Mouse (Mus musculus): Measurements from ENCODE around the gene Klf6.

The Klf6 gene

GRCm38 (mm10) chr13:5861157-5862002 is at the start of gene Klf6:
Klf6 (plus strand) TSS chr13:5861482.
- peak; percentile 96 to 97 for DNase-seq (ENCODE audit: low spot score in 2 of 2)

DNA sequence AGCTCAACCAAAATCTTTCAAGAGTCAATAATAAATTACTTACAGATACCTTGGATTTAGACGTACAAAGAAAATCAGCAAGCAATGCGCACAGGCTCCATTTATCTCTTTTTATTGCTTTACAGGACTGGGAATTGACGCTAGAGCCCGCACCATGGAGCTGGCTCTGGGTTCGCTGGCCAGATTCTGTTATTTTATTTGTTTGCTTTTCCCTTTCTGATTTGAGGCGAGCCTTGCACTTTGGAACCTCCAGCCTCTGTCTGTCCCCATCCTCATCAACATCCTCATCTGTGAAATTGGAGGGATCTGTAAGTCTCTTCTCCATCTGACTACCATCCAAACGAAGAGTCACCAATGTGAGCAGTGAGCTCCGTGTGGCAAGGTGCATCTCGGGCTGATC is 47.8 kb upstream of the Klf6 start:
- no peak for DNase-seq (ENCODE audit: low spot score in 2 of 2)

DNA sequence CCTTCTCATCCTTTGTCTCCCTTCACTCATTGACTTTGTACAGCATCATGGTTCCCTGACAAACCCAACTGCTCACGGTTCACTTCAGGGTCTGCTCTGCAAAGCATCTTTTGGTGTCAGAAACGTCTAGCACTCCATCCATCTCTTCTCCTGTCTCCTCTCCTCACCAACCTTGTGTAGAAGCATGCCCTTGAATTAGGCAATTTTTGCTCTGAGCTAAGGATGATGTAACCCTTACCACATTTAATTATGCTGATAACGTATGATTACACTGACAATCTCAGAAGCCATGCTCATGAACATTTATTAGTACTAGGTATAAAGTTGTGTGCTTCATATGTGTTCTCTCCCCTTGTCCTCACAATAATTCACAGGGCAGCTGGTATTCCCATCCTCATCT is 44.0 kb upstream of the Klf6 start:
- DNase-seq (ENCODE audit: low spot score in 2 of 2): no peak

DNA sequence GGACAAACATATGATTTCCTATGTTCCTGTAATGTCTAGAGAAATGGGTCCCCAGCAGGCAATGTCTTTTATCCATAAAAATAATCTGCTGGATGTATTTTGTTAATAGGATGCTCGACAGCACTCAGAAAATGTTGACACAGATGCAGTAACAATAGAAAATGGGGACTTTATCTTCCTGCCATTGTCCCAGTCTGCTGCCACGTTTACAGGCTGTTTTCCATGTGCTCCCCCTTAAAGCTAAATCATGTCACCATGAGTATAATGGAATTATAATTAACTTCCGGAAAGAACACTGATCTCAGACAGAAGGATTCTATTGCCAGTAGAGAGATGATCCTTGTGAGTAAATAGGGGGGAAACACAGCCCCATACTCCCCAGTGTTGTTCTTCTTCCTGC is 42.1 kb upstream of the Klf6 start:
- DNase-seq (ENCODE audit: low spot score in 2 of 2): no peak

GRCm38 (mm10) chr13:5822586-5822985 is 38.7 kb upstream of the Klf6 start:
- DNase-seq (ENCODE audit: low spot score in 2 of 2): no peak

DNA sequence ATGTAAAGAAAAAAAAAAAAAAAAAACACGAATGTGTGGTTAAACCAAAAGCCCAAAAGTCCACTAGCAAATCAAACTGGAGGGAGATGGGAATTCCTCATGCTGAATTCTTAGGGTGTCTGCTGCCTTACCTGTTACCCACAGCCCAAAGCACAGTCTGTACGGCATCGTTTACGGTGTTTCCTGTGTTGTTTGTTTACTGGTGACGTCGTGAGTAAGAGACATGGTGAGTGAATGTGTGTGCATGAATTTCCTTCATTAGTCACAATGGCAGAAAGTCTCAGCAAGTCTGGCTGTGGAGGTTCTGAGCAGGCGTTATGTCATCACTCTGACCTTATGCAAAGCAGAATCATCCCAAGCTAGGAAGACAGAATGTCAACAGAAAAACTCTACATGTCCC is 38.1 kb upstream of the Klf6 start:
- DNase-seq (ENCODE audit: low spot score in 2 of 2): no peak

DNA sequence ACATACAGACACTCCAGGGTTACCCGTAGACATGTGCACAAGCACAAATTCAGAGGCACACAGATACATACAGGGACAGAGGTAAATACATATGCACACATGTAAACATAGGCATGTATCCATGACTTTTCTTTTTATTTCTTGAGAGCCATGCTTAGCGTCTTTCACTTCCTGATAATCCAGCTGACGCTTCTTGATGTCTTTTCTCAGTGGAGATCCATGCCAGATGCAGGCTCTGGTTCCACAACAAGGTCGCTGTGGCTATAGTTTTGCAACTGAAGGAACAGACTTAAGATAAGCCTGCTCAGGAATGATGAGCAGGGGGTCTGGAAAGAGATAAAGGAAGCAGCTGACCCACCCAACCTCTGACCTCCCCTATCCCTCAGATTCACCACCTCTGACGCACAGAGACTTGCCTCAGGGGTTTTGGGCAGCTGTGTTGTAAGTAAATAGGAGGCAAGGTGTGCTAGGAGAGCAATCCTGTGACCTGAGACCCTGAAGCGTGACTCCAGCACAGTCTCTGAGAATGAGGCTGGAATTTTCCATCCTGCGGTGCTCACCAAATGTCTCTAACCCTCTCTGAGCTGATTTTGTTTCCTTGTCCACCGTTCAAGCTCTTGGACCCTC is 37.0 kb upstream of the Klf6 start:
- DNase-seq (ENCODE audit: low spot score in 2 of 2): no peak

GRCm38 (mm10) chr13:5826170-5826827 is 35.0 kb upstream of the Klf6 start:
- DNase-seq (ENCODE audit: low spot score in 2 of 2): no peak

GRCm38 (mm10) chr13:5831976-5832375 is 29.3 kb upstream of the Klf6 start:
- no peak for DNase-seq (ENCODE audit: low spot score in 2 of 2)

- DNase-seq (ENCODE audit: low spot score in 2 of 2): no peak
Observed at GRCm38 (mm10) chr13:5837174-5837777, 24.0 kb upstream of the Klf6 start.

- DNase-seq (ENCODE audit: low spot score in 2 of 2): no peak
Observed at GRCm38 (mm10) chr13:5841418-5841817, 19.9 kb upstream of the Klf6 start.

DNA sequence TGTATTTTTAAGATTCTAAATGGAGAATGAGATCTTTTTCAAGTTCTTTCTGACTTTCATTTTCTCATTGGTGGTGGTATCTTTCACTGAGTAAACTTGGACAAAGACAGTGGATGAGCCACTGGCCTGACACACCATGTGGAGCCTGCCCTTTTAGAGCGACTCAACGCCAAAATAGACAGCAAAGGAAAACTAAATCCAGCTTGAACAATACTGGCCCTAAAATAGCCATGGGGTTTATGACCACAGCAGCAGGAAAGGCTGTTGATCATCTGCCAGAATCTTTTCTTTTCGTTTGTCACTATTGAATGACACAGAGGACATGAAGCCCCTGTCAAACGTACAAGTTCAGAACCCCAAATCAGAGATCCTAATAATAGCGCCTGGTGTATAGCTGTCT is 18.4 kb upstream of the Klf6 start:
- DNase-seq (ENCODE audit: low spot score in 2 of 2): no peak

- no peak for DNase-seq (ENCODE audit: low spot score in 2 of 2)
Observed at GRCm38 (mm10) chr13:5843829-5844228, 17.5 kb upstream of the Klf6 start.

DNA sequence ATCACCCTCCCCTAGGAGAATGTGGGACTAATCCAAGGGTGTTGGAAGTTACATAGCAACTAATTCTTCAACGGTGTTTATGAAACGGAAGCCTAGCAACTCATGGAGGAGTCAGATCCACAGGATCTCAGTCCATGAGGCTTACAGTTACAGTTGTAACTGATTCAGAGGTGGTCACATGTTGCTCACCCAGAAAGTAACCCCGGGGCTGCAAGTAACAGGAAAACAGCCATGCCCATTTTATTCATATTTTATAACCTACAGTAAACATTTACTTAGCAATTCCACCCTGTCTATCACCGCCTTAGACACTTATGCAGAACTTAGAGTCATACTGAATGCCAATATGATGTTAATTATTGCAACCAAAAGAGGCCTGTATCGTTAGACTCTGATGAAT is 16.9 kb upstream of the Klf6 start:
- no peak for DNase-seq (ENCODE audit: low spot score in 2 of 2)

- DNase-seq (ENCODE audit: low spot score in 2 of 2): no peak
Observed at GRCm38 (mm10) chr13:5845161-5845590, 16.1 kb upstream of the Klf6 start.

DNA sequence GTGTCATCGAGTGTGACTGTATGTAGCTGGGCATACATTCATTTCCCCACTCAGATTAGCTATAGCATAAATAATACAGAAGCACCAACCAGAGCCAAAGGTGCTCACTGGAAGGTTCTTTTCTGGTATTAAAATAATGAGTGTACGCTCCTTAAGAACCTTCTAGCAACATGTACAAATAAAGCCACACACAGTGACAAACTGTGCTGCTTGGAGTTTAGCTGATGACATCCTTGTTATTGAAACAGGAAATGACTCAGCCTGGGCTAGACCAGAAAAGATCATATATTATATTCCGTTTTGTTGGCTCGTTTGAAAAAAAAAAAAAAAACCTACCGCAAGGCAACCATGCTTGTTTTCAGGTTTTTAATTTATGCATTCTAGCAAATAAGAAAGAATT is 15.7 kb upstream of the Klf6 start:
- DNase-seq (ENCODE audit: low spot score in 2 of 2): no peak

DNA sequence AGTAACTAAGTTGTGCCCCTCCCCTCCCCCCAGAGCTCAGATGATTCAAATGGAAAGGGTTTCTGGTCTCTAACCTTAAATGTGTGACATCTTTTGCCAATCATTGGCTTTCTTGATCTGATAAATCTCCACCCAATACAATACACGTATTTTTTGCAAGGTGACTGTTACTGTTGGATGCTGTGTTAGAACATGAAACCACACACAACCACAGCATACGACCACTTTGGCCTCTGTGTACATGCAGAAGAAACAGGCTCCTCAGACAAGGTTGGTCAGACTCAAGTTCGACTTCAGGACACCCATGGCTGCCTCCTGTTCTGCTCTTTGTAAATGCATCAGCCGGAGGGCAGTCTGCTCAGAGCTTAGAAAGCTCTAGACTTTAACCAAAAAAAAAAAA is 14.4 kb upstream of the Klf6 start:
- no peak for DNase-seq (ENCODE audit: low spot score in 2 of 2)

DNA sequence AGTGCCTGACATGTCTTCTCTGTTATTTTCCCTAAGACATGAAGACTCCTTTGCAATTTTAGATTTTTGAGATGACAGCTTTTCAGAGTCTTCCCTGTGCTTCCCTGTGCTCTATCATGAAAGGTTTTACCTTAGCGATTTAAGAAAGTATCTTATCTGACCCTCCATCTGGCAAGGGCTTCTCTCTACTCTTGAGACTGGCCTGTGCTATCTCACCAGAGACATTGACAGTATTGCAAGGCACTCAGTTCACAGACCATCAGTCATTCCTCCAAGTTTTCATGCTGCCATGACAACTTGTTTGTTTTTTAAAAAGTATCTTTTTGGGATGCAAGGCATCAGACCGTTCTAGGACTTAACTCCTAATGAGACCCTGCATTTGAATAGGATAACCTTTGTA is 13.5 kb upstream of the Klf6 start:
- DNase-seq (ENCODE audit: low spot score in 2 of 2): no peak

DNA sequence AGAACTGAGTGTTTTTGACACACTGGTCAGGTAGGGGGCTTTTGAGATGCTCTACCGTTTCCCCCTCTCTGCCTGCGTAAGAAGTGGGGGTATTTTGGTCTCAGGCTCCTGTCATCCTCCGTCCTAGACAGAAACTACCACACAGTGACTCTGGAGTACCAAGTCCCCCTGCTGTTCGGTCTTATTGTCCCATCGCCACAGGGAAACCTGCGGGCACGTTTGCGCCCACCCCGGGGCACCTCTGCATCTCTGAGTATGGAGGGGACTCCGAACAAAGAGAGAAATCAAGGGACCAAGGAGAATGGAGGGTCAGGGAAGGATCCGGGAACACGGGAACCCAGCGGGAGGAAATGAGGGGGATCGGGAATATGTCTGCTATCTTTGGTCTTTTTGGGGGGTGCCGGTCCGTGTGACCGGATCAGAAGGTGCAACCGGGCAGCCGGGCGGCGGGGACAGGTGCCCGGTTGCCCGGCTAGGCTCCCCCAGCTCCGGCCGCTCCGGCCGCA is 578 bp upstream of the Klf6 start:
- DNase-seq (ENCODE audit: low spot score in 2 of 2): peak; percentile 38 to 79

DNA sequence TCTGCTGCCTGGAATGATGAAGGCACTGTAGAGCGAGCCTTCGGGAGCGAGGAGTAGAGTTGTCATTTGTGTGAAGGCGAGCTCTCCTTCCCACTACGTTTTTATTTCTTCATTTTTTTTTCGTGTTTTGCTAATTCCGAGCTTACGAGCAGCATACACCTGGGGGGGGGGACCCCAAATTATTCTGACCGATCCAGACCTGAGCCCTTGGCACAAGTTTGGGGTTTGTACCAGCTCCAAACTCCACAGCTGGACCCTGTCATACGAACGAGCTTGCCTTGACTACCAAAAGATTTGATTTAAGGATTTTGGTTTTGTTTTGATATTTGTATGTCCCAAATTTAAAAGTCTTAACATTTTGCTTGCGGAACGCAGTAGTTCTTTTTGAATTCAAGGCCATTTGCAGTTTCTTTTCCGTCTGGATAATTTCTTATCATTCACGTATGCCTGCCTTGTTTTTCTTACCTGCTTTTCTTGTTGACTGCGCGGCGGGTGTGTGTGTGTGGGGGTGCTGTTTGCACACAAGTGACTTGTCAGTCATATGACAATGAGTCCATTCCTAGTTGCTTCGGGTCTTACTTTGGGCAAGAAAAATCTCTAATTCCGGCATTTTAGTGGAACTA is 832 bp downstream of the Klf6 start:
- DNase-seq (ENCODE audit: low spot score in 2 of 2): no peak

- DNase-seq (ENCODE audit: low spot score in 2 of 2): no peak
Observed at GRCm38 (mm10) chr13:5862626-5863407, 1.5 kb downstream of the Klf6 start.
